Mouse (Mus musculus) small intestine, adult 2 months (tissue): Measurements from ENCODE around the gene G430095P16Rik.

ENCODE experiments used
- CTCF ChIP-seq: fragments of 200-500 bp; IDR thresholded peaks from 2 replicates; pipeline ENCODE4 v1.5.1; 2012; ENCODE audit warnings: low read depth, mild to moderate bottlenecking, control low read depth, inconsistent platforms, low read length, moderate library complexity, mixed read lengths; ENCODE audit not compliant: insufficient replicate concordance, insufficient read length; ENCODE audit errors: extremely low read depth
- POLR2A ChIP-seq: fragments of 200-500 bp; IDR thresholded peaks from 2 replicates; pipeline ENCODE4 v1.6.1; 2012; ENCODE audit warnings: low read depth, mild to moderate bottlenecking, control low read depth, inconsistent platforms, low read length, moderate library complexity

DNA sequence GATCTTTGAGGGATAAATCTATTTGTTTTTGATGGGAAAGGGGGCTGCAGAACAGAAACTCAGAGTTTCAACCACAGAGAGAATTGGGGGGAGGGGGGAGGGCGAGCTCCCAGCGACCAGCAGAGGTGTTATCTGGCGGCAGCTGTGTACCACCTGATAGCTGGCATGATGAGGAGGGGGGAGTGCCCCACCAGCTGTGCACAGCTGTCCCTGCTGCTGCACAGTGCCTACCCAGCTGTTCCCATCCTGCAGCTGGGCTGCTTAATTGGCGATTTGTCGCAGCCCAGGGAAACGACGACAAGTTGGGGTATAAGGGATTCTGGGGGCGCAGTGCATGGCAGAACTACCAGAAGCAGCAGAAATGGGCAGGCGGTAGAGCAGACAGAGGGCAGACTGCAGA lies 1.9 kb downstream of the G430095P16Rik start:
- TF ChIP-seq POLR2A: no peak
- no peak for TF ChIP-seq CTCF
